Mouse (Mus musculus) bone marrow macrophage, adult 2 months (primary cell): Measurements from ENCODE around the gene Fam222b.

Source experiments
- CTCF ChIP-seq: IDR thresholded peaks from 2 replicates; pipeline ENCODE4 v1.5.1; 2012; ENCODE audit warnings: low read depth, mild to moderate bottlenecking, low read length, moderate library complexity
- POLR2A ChIP-seq: IDR thresholded peaks from 2 replicates; pipeline ENCODE4 v1.6.1; 2012; ENCODE audit warnings: mild to moderate bottlenecking, low read depth, low read length, borderline replicate concordance

GRCm38 (mm10) chr11:78104501-78104900 lies 10.0 kb downstream of the Fam222b start:
- TF ChIP-seq POLR2A (no peak), CTCF (no peak)
